ENCODE assay signal across 22 mouse cellular contexts in genomic region chr5:147492511-147492910, GRCm38 (mm10).
DNase-seq lines count a peak whose midpoint lies in the region; ATAC-seq and TF ChIP-seq lines count a peak whose summit lies in the region.
"Had no signal": no experiment of that assay in that cellular context is flagged by ENCODE, and none has a peak within 500 bp of the region (broad histone marks: within the 10 kb centered on the region; RNA-seq: fewer than 3 reads in every experiment).

No protein-coding gene starts in this region.

- intact Hi-C loops in gastrocnemius, postnatal 36 days (cut with DNase I): no loop called here

- H3K9ac ChIP-seq in liver, embryonic 13.5 days: peak overlapping the region; percentile 53
- H3K9ac ChIP-seq: embryonic facial prominence, embryonic 13.5 days; forebrain, embryonic 15.5 days; hindbrain, embryonic 14.5 days; midbrain, embryonic 13.5 days had no signal

- ATAC-seq in G1E (ENCODE audit: extremely low read depth, insufficient number of reproducible peaks, low FRiP score, poor library complexity, severe bottlenecking): peak; percentile 68
- peak; percentile 56 for ATAC-seq in erythroblast, adult 5-6 weeks (replicated peaks; ENCODE audit: low FRiP score, poor library complexity, severe bottlenecking)
- ATAC-seq in liver, embryonic 13.5 days (ENCODE audit: low read depth): peak; percentile 88
- peak; percentile 66 for ATAC-seq in megakaryocyte-erythroid progenitor cell, adult 5-6 weeks (replicated peaks; ENCODE audit: low FRiP score, low TSS enrichment, poor library complexity, severe bottlenecking)
- no peak for ATAC-seq in inflammation-experienced regulatory T-cells, adult 6 months
- ATAC-seq: forebrain, embryonic 15.5 days; midbrain, embryonic 13.5 days had no signal

- 52% methylated on average over 3 of the region's 3 CpGs for WGBS in liver, embryonic 13.5 days (ENCODE audit: insufficient replicate concordance)

- H3K27me3 ChIP-seq in G1E (ENCODE audit: insufficient read depth, low read length): no peaks in the 10 kb centered on the region
- H3K27me3 ChIP-seq in liver, embryonic 13.5 days: no peaks in the 10 kb centered on the region
- H3K27me3 ChIP-seq: embryonic facial prominence, embryonic 13.5 days; forebrain, embryonic 15.5 days; midbrain, embryonic 13.5 days; Patski had no signal

- H3K9me3 ChIP-seq in G1E (replicated peaks): no peaks in the 10 kb centered on the region
- no peaks in the 10 kb centered on the region for H3K9me3 ChIP-seq in liver, embryonic 13.5 days (replicated peaks)
- H3K9me3 ChIP-seq: embryonic facial prominence, embryonic 13.5 days; forebrain, embryonic 15.5 days; limb, embryonic 10.5 days; midbrain, embryonic 13.5 days had no signal

- TF ChIP-seq CTCF in G1E (IDR thresholded peaks at IDR 0.05; ENCODE audit: low read depth, low read length): no peak

- peaks cover 67% of the 10 kb centered on the region for H3K36me3 ChIP-seq in G1E (replicated peaks)
- peaks cover 22% of the 10 kb centered on the region for H3K36me3 ChIP-seq in liver, embryonic 13.5 days
- H3K36me3 ChIP-seq: midbrain, embryonic 13.5 days had no signal

- H3K27ac ChIP-seq in liver, embryonic 13.5 days: peak overlapping the region; percentile 79
- H3K27ac ChIP-seq: embryonic facial prominence, embryonic 13.5 days; forebrain, embryonic 15.5 days; hindbrain, embryonic 14.5 days; limb, embryonic 10.5 days; midbrain, embryonic 13.5 days had no signal

- H3K4me2 ChIP-seq in liver, embryonic 13.5 days: peak overlapping the region; percentile 62
- H3K4me2 ChIP-seq: embryonic facial prominence, embryonic 13.5 days; forebrain, embryonic 15.5 days; hindbrain, embryonic 14.5 days; midbrain, embryonic 13.5 days had no signal

- peak overlapping the region; percentile 20; the same call in 1 of the 2 replicates for H3K4me3 ChIP-seq in G1E (ENCODE audit: low read depth, low read length)
- peak overlapping the region; percentile 23 for H3K4me3 ChIP-seq in liver, embryonic 13.5 days (replicated peaks)
- H3K4me3 ChIP-seq: embryonic facial prominence, embryonic 13.5 days; forebrain, embryonic 15.5 days; limb, embryonic 10.5 days; midbrain, embryonic 13.5 days had no signal

- H3K4me1 ChIP-seq in G1E (ENCODE audit: insufficient read depth, low read depth, low read length): peaks cover 71% of the 10 kb centered on the region
- peaks cover 67% of the 10 kb centered on the region for H3K4me1 ChIP-seq in liver, embryonic 13.5 days (replicated peaks)

- no peak for DNase-seq in G1E (ENCODE audit: low spot score)
- peak; percentile 50 for DNase-seq in liver, embryonic 13.5 days
- DNase-seq in gastrocnemius, postnatal 36 days: no peak
- no peak for DNase-seq in heart, postnatal 4 days
- DNase-seq: cerebellum, adult 11-12 months; cerebellum, postnatal 14 days; gastrocnemius, postnatal 10 days; heart, adult 18-20 months; heart, postnatal 36 days; kidney, adult 2 months; kidney, postnatal 10 days; lung, postnatal 14 days; thymus, postnatal 36 days had no signal
